Mouse (Mus musculus) kidney, postnatal 36 days (tissue): ENCODE measurements around the gene Adrb1.
"Not testable (repeated sequence)": the region's sequence is repeated elsewhere in the genome, so short reads cannot be mapped to it uniquely, and the experiment has no call there.

Source experiments
- DNase-seq, 2 experiments: peaks; one replicate each; pipeline ENCODE4 v3.0.0; 2021 to 2022; ENCODE audit warnings: mixed read lengths in 2 of 2

Gene Adrb1

DNA sequence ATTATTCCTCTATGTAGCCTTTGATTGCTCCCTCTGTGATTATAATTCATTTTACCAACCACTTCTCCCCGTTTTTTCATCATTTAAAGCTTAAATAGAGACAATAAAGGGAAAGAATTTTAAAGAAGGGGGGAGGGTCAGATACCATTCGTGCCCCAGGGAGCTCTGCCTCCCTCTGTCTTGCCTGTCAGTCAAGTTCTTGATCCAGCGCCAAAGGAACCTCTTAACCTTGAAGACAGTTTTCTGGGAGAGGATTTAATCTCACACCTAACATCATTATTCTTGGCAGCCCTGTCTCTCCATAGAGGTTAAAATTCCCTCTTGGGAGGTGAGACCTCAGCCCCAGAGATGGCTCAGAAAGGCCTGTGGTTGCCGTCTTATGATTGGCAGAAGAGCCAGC lies 28.7 kb downstream of the Adrb1 start:
- DNase-seq, result no peak

- not testable (repeated sequence) for DNase-seq
These were observed 32.5 kb downstream of the Adrb1 start for GRCm38 (mm10) chr19:56754456-56754855.

GRCm38 (mm10) chr19:56756412-56756811 lies 34.4 kb downstream of the Adrb1 start:
- DNase-seq, result no peak

DNA sequence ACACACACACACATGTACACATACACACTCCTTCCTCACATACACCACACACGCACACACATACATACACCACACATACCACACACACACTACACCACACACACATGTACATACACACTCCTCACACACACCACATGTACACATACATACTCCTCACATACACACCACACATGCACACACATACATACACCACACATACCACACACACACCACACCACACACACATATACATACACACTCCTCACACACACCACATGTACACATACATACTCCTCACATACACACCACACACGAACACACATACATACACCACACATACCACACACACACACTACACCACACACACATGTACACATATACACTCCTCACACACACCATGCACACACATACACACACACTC lies 36.3 kb downstream of the Adrb1 start:
- DNase-seq, result no peak

DNA sequence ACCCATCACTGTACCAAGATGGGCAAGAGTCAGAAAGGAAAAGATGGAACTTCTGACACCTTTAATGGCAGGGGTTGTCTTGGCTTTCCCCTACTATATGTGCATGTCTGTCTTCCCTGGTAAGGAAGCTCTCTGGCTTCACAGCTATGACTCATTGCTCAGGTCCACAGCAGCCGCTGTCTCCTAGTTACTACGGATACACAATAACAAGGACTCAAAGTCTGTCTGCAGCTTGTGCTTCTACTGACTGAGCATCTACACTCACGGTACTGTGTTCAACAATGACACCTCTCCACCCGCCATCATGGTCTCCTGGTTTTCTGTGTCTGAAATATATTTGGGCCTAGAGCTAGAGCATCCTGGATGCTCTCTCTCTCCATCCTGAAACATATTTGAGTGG lies 37.7 kb downstream of the Adrb1 start:
- no peak for DNase-seq

- DNase-seq, result no peak
These were observed 38.4 kb downstream of the Adrb1 start for GRCm38 (mm10) chr19:56760306-56760940.

DNA sequence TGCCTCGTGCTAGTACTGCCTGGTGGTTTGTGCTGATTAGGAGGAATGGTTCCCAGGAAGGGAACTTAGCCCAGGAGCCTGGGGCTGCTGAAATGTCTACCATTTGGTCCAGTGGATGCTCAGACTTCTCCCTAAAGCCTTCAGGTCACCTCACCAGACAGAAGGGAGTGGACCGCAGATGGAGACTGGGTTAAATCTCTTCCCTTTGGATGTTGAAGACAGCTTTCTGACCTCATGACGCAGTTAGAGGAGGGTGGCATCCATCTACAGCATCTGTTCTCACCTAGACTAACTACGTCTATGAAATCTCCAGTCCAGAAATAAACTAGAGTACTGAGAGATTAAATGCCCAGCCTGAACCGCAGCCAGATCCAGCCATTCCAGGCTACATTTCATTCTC lies 39.1 kb downstream of the Adrb1 start:
- DNase-seq, result no peak

DNA sequence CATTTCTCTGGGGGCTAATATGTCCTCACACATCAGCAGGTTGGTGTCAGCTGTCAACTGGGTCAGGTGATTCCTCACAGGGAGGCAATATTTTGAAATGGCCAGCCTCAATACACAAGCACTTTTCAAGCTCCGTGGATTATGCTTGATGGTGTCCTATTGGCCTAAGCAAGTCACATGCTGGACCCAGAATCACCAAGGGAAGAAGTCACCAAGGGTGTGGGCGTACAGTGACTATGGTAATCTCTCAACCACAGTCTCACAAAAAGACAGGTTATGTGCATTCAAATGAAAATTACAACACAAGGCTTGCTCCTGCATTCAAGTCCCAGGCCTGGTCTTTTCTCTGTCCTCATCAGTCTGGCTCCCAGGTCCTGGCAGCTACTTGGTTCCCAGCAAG lies 39.7 kb downstream of the Adrb1 start:
- no peak for DNase-seq

DNA sequence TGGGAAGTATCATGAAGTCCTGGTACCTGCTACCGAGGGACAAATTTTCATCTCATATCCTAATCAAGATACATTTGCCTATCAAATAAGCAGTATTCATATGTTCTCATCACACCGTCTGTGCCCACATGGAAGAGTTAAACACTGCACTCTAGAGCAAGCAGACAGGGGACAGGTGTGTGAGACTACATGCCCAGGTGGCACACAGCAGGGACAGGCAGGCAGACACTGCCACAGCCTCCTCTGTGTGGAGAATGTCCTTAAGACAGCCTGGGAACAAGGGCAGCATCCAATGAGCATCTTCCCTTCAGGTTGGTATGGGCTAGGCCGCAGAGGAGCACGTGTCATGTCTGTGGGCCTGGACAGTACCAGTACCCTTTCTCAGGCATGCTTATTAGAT lies 40.7 kb downstream of the Adrb1 start:
- DNase-seq, result no peak

DNA sequence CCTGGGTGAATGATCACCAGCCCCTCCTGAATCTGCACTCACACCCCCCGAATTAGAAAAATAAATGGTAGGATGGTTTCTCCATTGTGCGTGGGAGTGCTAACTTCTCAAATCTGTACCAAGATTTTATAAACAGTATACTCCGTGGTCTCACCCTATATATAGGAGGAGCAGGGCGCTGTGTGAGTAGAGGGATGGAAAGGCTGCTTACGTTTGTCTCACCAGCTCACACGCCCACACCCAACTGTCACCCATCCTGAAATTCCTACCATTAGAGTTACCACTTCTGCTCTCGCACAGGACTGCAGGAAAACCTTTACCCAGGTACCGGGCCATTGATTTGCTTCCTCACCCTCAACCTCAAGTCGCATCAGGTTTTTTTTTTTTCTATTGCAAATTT lies 47.0 kb downstream of the Adrb1 start:
- DNase-seq, result no peak

DNA sequence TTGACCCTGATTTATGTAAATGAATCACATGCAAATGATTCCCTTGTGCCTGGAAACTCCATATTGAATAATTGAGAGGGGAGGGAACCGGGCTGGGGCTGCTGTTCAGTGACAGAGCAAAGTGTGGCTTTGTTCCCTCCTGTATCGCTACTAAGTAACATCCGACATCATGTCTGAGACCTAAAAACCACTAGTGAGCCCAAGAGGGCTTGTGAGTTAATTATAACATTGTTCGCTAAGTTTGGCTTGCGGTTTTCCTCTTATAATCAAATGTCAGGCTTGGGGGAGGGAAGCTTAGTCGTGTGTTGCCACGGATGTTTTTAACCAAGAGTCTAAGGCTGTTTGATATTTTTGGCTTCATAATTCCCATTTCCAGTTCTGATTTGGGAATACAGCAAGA lies 50.2 kb downstream of the Adrb1 start:
- DNase-seq, result no peak

DNA sequence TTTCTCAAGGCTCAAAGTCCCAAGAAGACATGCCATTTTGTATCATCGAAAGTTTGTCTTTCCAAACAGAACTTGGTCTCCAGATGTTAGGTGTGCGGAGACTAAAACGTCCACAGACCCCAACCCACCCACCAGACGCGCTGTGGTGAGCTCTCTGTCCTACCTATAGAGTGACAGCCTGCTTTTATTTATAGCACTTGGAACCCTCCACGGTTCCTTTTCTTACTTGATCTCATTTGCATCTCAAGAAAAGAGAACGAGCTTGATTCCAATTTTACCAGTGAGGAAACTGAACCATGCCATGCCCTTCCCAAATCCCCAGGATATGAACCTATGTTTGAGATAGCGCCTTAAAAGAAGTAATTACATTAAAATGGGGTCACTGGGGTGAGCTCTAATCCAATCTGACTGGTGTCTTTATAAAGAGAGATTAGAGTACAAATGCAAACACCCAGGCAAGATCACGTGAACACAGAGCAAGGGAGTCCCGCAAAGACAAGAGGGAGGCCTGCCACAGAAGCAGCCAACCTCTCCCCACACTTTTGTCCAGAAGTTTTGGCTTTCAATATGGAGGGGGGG lies 51.5 kb downstream of the Adrb1 start:
- DNase-seq, result no peak

DNA sequence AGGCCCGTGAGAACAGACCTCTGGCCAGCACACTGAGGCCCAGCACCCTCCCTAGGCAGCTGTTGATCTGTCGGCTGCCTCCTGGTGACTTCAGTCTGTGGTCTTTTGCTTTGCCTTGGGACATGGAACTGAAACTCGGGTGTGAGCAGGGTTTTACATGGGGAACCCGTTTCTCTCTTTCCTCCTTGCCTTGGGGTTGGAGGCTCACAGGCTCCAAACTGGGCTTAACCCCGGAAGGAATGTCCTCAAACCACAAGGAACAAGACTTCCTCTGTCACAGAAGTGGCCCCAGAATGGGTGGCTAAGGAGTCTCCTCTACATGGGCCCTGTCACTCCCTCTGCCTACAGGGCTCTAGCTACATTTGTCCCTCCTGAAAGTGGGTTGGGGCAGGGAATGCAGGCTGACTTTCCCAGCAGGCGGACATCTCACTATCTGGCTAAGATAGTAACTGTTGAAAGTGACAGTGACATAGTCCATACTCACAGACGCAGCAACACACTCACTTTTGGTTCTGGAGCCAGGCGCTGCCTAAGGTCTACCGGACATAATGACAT lies 52.5 kb downstream of the Adrb1 start:
- DNase-seq, result peak in 1 of 2 experiments; percentile 8

DNA sequence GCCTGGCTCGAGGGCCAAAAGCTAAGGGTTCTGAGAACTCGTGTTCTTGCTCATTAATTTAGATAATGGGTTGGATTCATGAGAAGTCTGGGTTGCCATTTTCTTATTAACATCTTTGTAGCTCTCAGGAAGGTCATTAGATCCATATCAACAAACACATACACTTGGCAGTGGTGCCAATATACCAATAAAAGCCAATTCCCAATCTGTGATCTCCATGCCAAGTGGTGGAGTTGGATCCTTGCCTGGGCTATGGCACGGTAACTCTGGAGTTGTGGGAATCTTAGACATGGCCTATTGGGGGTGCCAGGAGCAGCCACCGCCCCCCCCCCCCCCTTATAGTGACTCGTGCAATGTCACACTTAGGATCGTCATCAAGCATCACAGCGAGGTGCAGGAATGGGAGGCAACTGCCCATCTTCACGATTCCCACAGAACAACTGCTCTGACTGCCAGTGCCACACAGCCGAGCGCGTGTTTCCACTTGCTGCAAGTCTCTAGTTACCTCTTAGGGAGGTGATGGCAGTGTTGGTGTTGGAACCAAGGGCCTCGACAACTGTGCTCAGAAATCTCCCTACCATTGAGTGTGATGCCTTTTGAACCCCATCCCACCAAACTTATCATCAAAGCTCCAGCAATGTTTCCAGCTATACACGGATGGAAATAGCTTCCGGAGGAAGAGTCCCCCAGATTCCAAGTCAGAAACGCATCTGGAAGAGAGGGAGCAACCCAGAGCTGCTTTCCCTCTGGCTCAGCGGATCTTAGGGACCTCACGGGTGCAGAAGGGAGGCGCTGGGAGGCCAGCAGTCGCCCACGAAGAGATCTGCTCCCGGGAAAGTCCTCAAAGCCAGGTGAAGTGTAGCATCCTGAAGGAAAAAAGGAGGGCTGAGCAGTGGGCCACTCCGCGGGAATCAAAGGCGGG lies 53.2 kb downstream of the Adrb1 start:
- DNase-seq, result no peak

DNA sequence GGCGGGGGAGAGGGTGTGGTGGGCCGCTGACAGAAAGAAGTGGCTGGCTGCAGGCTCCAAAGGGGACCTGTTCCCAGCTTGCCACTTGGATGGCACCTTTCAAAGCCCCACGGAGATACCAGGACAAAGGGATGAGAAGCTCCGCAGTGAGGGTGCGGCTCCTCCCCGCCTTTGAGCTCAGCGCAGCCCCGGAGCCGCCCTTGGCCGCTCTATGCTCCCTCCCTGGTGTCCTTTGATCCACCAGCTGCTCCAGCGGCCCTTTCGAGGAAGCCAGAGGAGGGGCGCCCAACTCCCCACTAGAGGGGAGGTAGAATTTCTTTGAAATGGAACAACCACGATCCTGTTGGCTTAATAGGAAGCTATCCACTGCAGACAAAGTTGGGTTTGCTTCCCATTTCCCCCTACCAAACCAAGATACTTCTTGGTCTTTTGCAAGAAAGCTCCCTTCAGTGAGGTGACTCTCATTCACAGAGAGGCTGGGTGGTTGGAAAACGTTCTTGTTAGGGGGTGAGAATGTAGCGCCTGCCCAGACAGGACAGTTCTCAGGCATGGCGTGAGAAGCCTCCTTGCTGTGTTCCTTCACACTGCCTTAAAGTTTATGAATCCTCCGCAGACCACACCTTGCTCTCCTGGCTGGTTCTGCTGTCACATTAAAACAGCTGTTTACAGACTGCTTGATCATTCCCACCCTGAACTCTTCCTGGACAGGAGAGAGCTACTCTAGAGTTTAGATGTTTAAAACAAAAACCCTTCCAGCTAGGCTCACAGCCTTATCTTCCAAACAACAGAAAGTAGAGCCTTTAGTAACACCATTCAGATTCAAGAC lies 54.1 kb downstream of the Adrb1 start:
- DNase-seq, result peak in 1 of 2 experiments; percentile 30

- peak; percentile 49 to 74 for DNase-seq
These were observed 54.9 kb downstream of the Adrb1 start for GRCm38 (mm10) chr19:56776719-56777382.

DNA sequence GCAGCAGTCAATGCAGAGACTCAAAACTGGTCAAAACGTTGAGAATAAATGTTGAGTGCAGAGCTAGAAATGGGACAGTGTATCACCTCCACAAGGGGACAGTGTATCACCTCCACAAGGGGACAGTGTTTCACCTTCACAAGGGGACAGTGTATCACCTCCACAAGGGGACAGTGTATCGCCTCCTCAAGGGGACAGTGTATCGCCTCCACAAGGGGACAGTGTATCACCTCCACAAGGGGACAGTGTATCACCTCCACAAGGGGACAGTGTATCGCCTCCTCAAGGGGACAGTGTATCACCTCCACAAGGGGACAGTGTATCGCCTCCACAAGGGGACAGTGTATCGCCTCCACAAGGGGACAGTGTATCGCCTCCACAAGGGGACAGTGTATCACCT lies 56.5 kb downstream of the Adrb1 start:
- DNase-seq, result not testable (repeated sequence)
